8 mouse cellular contexts compared by ENCODE assay signal in the genomic region with DNA sequence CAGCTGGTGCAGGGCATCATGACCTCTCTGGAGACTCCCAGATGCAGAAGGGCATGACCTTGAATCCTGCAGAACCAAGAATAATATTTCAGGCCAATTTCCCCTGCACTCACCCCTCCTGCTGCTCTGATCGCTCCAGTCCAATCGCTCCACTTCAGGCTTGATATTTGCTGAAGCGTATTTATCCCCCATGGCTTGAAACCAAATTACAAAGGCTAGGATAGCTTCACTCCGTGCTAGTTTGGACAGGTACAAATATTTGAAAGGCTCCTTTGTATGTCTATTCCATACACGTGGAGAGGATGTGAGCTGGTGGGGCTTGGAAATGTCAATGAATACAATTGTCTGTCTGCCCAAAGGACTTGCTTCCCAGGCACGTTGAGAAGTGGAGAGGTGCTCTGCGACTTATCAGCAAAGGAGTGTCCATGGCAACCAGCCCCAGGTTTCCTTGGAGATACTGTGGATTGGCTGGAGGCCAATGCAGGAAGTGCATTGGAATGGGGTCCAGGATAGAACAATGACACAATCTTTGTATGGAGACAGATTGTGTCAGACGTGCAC.
DNase-seq lines count a peak whose midpoint lies in the region; ATAC-seq lines count a peak whose summit lies in the region.

No protein-coding gene starts in this region.

- intact Hi-C loops in heart, postnatal 10 days (cut with DNase I): no loop called here

- peaks cover 7% of the 10 kb centered on the region; the same call in 1 of the 2 replicates for H3K4me1 ChIP-seq in neural tube, embryonic 14.5 days (ENCODE audit: control insufficient read depth, insufficient read depth, low read length)

- no peaks in the 10 kb centered on the region for H3K27me3 ChIP-seq in neural tube, embryonic 14.5 days (ENCODE audit: control insufficient read depth, insufficient read depth, low read length)

- no peaks in the 10 kb centered on the region for H3K9me3 ChIP-seq in neural tube, embryonic 14.5 days (ENCODE audit: control insufficient read depth, low read length)

- no peak overlapping the region for H3K9ac ChIP-seq in neural tube, embryonic 14.5 days (replicated peaks; ENCODE audit: low read depth, low read length)

- H3K27ac ChIP-seq in neural tube, embryonic 14.5 days (ENCODE audit: low read depth, low read length): peak overlapping the region; percentile 64; the same call in 1 of the 2 replicates

- WGBS in neural tube, embryonic 14.5 days: 17% methylated on average over 8 of the region's 8 CpGs

- H3K4me2 ChIP-seq in neural tube, embryonic 14.5 days (ENCODE audit: low read depth, low read length): peak overlapping the region; percentile 9

- no peaks in the 10 kb centered on the region for H3K36me3 ChIP-seq in neural tube, embryonic 14.5 days (ENCODE audit: control insufficient read depth, insufficient read depth, low read length)

- H3K4me3 ChIP-seq in neural tube, embryonic 14.5 days (ENCODE audit: low read depth, low read length): no peak overlapping the region

- peak; percentile 97 for ATAC-seq in neural tube, embryonic 14.5 days (ENCODE audit: low read depth)

- DNase-seq in cerebellum, postnatal 25 days: peak; percentile 10 to 17
- no peak for DNase-seq in cerebellum, adult 8-10 months
- peak; percentile 56 for DNase-seq in embryo, embryonic 11 days
- DNase-seq in heart, postnatal 10 days: peak; percentile 31 to 45
- DNase-seq in left cerebral cortex, adult 18-20 months (ENCODE audit: low spot score in 2 of 2): peak; percentile 14 to 20
- no peak for DNase-seq in gastrocnemius, adult 18-20 months (ENCODE audit: low spot score)
- no peak for DNase-seq in urinary bladder, postnatal 36 days (ENCODE audit: low spot score in 2 of 2)

Comparison
In these comparisons a context has a peak if more than half of its experiments do, and no peak if none do; other contexts are left out.
1. DNase-seq: peak in cerebellum, postnatal 25 days (2 of 2), embryo, embryonic 11 days (single experiment), heart, postnatal 10 days (2 of 2) and left cerebral cortex, adult 18-20 months (2 of 2); none in cerebellum, adult 8-10 months (single experiment), gastrocnemius, adult 18-20 months (single experiment) and urinary bladder, postnatal 36 days (0 of 2).